Mouse (Mus musculus): Measurements from ENCODE around the gene Nol11. TPM values are rescaled to one million over a fixed set of nuclear protein-coding genes. Genes with fewer than 3 reads are reported as not detected.

Nol11 gene
- total and polyA plus RNA-seq, 3 experiments = 58.5 to 110 (median 93.8) TPM

- Histone ChIP-seq H3K9me3 (replicated peaks; ENCODE audit: insufficient read depth, low read length) (no peaks in the 10 kb centered on the region), H3K27me3 (ENCODE audit: control insufficient read depth in 1 of 2, insufficient read depth in 2 of 2, low read length in 2 of 2) (no peaks in the 10 kb centered on the region), H3K9ac (ENCODE audit: control insufficient read depth, low read depth, low read length, poor library complexity, severe bottlenecking) (no peak overlapping the region), H3K27ac (ENCODE audit: control insufficient read depth, low read depth, low read length) (no peak overlapping the region), H3K4me3 (ENCODE audit: control insufficient read depth in 1 of 2, insufficient read depth in 1 of 2, low read depth in 2 of 2, low read length in 2 of 2) (no peak overlapping the region), H3K4me1 (ENCODE audit: control insufficient read depth in 1 of 2, insufficient read depth in 2 of 2, low read length in 2 of 2) (peaks cover 0 to 6% of the 10 kb centered on the region in 2 experiments; a peak in 1 of 4 replicates), H3K36me3 (ENCODE audit: control insufficient read depth in 1 of 2, insufficient read depth in 2 of 2, low read length in 2 of 2) (peaks cover 0 to 4% of the 10 kb centered on the region in 2 experiments; a peak in 3 of 4 replicates), H3K79me2 (ENCODE audit: control insufficient read depth, insufficient read depth, low read length, poor library complexity) (no peaks in the 10 kb centered on the region)
- DNase-seq (ENCODE audit: low read depth, low spot score) = no peak
- TF ChIP-seq CTCF (IDR thresholded peaks at IDR 0.05 in 2 of 3, conservative IDR thresholded peaks at IDR 0.05 in 1 of 3; ENCODE audit: control insufficient read depth in 1 of 3, insufficient read depth in 1 of 3, low read depth in 2 of 3, low read length in 3 of 3, poor library complexity in 1 of 3, severe bottlenecking in 1 of 3) (peak in 2 of 3 experiments; percentile 6 to 50; a peak in 2 of 6 replicates), NRF1 (IDR thresholded peaks at IDR 0.05; ENCODE audit: insufficient read depth, low read depth, low read length, poor library complexity, severe bottlenecking) (no peak)
Observed at GRCm38 (mm10) chr11:107161215-107161614, 28.0 kb downstream of the Nol11 start.

- Histone ChIP-seq H3K79me2 (ENCODE audit: control insufficient read depth, insufficient read depth, low read length, poor library complexity) (no peaks in the 10 kb centered on the region), H3K4me1 (ENCODE audit: control insufficient read depth in 1 of 2, insufficient read depth in 2 of 2, low read length in 2 of 2) (peaks cover 0 to 6% of the 10 kb centered on the region in 2 experiments; a peak in 1 of 4 replicates), H3K27me3 (ENCODE audit: control insufficient read depth in 1 of 2, insufficient read depth in 2 of 2, low read length in 2 of 2) (no peaks in the 10 kb centered on the region), H3K27ac (ENCODE audit: control insufficient read depth, low read depth, low read length) (no peak overlapping the region), H3K4me3 (ENCODE audit: control insufficient read depth in 1 of 2, insufficient read depth in 1 of 2, low read depth in 2 of 2, low read length in 2 of 2) (no peak overlapping the region), H3K9me3 (replicated peaks; ENCODE audit: insufficient read depth, low read length) (no peaks in the 10 kb centered on the region), H3K9ac (ENCODE audit: control insufficient read depth, low read depth, low read length, poor library complexity, severe bottlenecking) (no peak overlapping the region), H3K36me3 (ENCODE audit: control insufficient read depth in 1 of 2, insufficient read depth in 2 of 2, low read length in 2 of 2) (no peaks in the 10 kb centered on the region; a peak in 1 of 4 replicates)
- 0 out of 2 replicates have a peak, but pooled peaks have one; percentile 25 for TF ChIP-seq SIN3A (IDR thresholded peaks at IDR 0.05; ENCODE audit: low read length)
- no peak for TF ChIP-seq UBTF (IDR thresholded peaks at IDR 0.05; ENCODE audit: borderline replicate concordance, insufficient read depth, low read depth, low read length)
- TF ChIP-seq EP300 (IDR thresholded peaks at IDR 0.05; ENCODE audit: low read depth in 1 of 2, low read length in 2 of 2) = no peak
- TF ChIP-seq TCF12 (IDR thresholded peaks at IDR 0.05; ENCODE audit: low read depth, low read length) = no peak
- peak; percentile 76 to 91 (median 81) for TF ChIP-seq CTCF (IDR thresholded peaks at IDR 0.05 in 2 of 3, conservative IDR thresholded peaks at IDR 0.05 in 1 of 3; ENCODE audit: control insufficient read depth in 1 of 3, insufficient read depth in 1 of 3, low read depth in 2 of 3, low read length in 3 of 3, poor library complexity in 1 of 3, severe bottlenecking in 1 of 3)
- peak; percentile 83 for TF ChIP-seq RAD21 (IDR thresholded peaks at IDR 0.05; ENCODE audit: low read depth, low read length)
- 0 out of 2 replicates have a peak, but pooled peaks have one; percentile 12 for TF ChIP-seq TBP (IDR thresholded peaks at IDR 0.05; ENCODE audit: low read depth, low read length)
- no peak for TF ChIP-seq KAT2A (conservative IDR thresholded peaks at IDR 0.05; ENCODE audit: low read depth, low read length)
- no peak for TF ChIP-seq MXI1 (IDR thresholded peaks at IDR 0.05; ENCODE audit: low read depth, low read length)
- peak; percentile 45 for TF ChIP-seq ZC3H11A (IDR thresholded peaks at IDR 0.05; ENCODE audit: low read depth, low read length)
- no peak for TF ChIP-seq NELFE (IDR thresholded peaks at IDR 0.05; ENCODE audit: low read depth, low read length)
- TF ChIP-seq MAX (IDR thresholded peaks at IDR 0.05; ENCODE audit: low read length) = no peak
- no peak for TF ChIP-seq POLR2AphosphoS2 (IDR thresholded peaks at IDR 0.05; ENCODE audit: low read length)
- TF ChIP-seq TAL1 (IDR thresholded peaks at IDR 0.05; ENCODE audit: low read length) = no peak
- TF ChIP-seq MAZ (IDR thresholded peaks at IDR 0.05; ENCODE audit: low read depth, low read length) = no peak
- no peak for TF ChIP-seq POLR2A (IDR thresholded peaks at IDR 0.05; ENCODE audit: control insufficient read depth in 1 of 2, insufficient read depth in 1 of 2, low read depth in 1 of 2, low read length in 2 of 2, poor library complexity in 1 of 2)
- TF ChIP-seq ZNF384 (IDR thresholded peaks at IDR 0.05; ENCODE audit: low read depth, low read length) = peak; percentile 49
- TF ChIP-seq SMC3 (IDR thresholded peaks at IDR 0.05; ENCODE audit: low read depth, low read length) = peak; percentile 60
- no peak for TF ChIP-seq HCFC1 (IDR thresholded peaks at IDR 0.05; ENCODE audit: low read depth, low read length)
- TF ChIP-seq MAFK (IDR thresholded peaks at IDR 0.05; ENCODE audit: borderline replicate concordance, low read depth, low read length) = no peak
- TF ChIP-seq MYB (IDR thresholded peaks at IDR 0.05; ENCODE audit: low read depth, low read length) = no peak
- peak; percentile 81 for DNase-seq (ENCODE audit: low read depth, low spot score)
Observed at GRCm38 (mm10) chr11:107159034-107159433, 30.1 kb downstream of the Nol11 start.

Data from MEL (cell line).